In the genomic region with DNA sequence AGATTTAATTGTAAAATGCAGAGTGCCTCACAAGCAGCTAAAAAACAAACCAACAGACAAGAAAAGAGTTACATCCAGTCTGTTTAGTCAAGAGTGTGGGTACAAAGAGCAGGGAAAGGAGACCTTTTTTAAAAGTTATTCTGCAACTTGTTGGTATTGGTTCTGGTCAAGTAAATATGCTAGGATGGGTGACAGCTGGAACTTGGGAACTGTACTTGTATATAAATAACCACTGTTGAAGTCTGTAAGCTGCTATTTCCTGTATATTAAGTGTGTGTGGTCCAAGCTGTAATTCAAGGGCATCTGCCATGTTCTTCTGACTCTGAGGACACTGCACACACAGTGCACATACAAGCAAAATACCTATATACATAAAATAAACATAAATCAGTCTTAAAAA, we compare ENCODE assay signal across 22 mouse cellular contexts. TPM values are rescaled to one million over a fixed set of nuclear protein-coding genes. Genes with fewer than 3 reads are reported as not detected.
A peak's percentile ranks its signal among the peaks of the same experiment; 100 is the strongest.
DNase-seq lines count a peak whose midpoint lies in the region; ATAC-seq and TF ChIP-seq lines count a peak whose summit lies in the region.
"Had no signal": no experiment of that assay in that cellular context is flagged by ENCODE, and none has a peak within 500 bp of the region (broad histone marks: within the 10 kb centered on the region; RNA-seq: fewer than 3 reads in every experiment).

No protein-coding gene starts in this region.

- H3ac ChIP-seq in myocyte (ENCODE audit: control insufficient read depth, insufficient read length) = no peak overlapping the region

- H3K9ac ChIP-seq in intestine, embryonic 14.5 days (ENCODE audit: low read length) = no peak overlapping the region
- H3K9ac ChIP-seq in intestine, postnatal 0 days (ENCODE audit: low read depth, low read length) = no peak overlapping the region
- H3K9ac ChIP-seq in kidney, postnatal 0 days (ENCODE audit: low read depth, low read length) = no peak overlapping the region
- H3K9ac ChIP-seq in lung, embryonic 16.5 days (ENCODE audit: low read length) = no peak overlapping the region
- H3K9ac ChIP-seq in hindbrain, embryonic 12.5 days = no peak overlapping the region
- H3K9ac ChIP-seq: forebrain, embryonic 13.5 days; forebrain, postnatal 0 days; heart, embryonic 12.5 days had no signal

- ATAC-seq in intestine, embryonic 14.5 days (replicated peaks; ENCODE audit: low FRiP score, low TSS enrichment, low read depth) = no peak
- ATAC-seq in intestine, postnatal 0 days = no peak
- no peak for ATAC-seq in kidney, postnatal 0 days (replicated peaks; ENCODE audit: low FRiP score, low read depth)
- peak; percentile 82 for ATAC-seq in lung, embryonic 16.5 days (ENCODE audit: low read depth)
- no peak for ATAC-seq in hindbrain, embryonic 12.5 days (ENCODE audit: low FRiP score)
- ATAC-seq: CD4-positive, CD25-positive, alpha-beta regulatory T cell, adult 4 months; forebrain, embryonic 13.5 days; forebrain, postnatal 0 days had no signal

- no peaks in the 10 kb centered on the region for H3K79me2 ChIP-seq in myocyte (ENCODE audit: control insufficient read depth, insufficient read depth)

- TF ChIP-seq POLR2A in myocyte (IDR thresholded peaks at IDR 0.05; ENCODE audit: insufficient read length, low read depth) = no peak

- H3K4me1 ChIP-seq in intestine, embryonic 14.5 days (replicated peaks; ENCODE audit: control insufficient read depth, insufficient read depth, low read length) = 0 out of 2 replicates have a peak, but pooled peaks cover 4% of the 10 kb centered on the region
- H3K4me1 ChIP-seq in intestine, postnatal 0 days (replicated peaks; ENCODE audit: control insufficient read depth, insufficient read depth, low read length) = no peaks in the 10 kb centered on the region
- no peaks in the 10 kb centered on the region for H3K4me1 ChIP-seq in kidney, postnatal 0 days (replicated peaks; ENCODE audit: insufficient read depth, low read length)
- H3K4me1 ChIP-seq in lung, embryonic 16.5 days (replicated peaks; ENCODE audit: control insufficient read depth, insufficient read depth, low read length) = no peaks in the 10 kb centered on the region; the same call in 1 of the 2 replicates
- no peaks in the 10 kb centered on the region for H3K4me1 ChIP-seq in hindbrain, embryonic 12.5 days
- H3K4me1 ChIP-seq: embryonic facial prominence, embryonic 10.5 days; forebrain, embryonic 13.5 days; heart, embryonic 12.5 days had no signal

- DNase-seq in intestine, embryonic 14.5 days (ENCODE audit: low spot score) = no peak
- DNase-seq in kidney, postnatal 0 days (ENCODE audit: low spot score) = peak; percentile 78
- no peak for DNase-seq in kidney, adult 18-20 months
- DNase-seq in lung, postnatal 4 days = no peak
- DNase-seq: adrenal gland, adult 8-10 months; adrenal gland, postnatal 36 days; B cell, adult 2 months; cerebellum, adult 2 months; cerebellum, postnatal 10 days; forebrain, postnatal 0 days; gastrocnemius, postnatal 14 days; heart, postnatal 4 days had no signal

- no peaks in the 10 kb centered on the region for H3K27me3 ChIP-seq in intestine, embryonic 14.5 days (replicated peaks; ENCODE audit: control insufficient read depth, insufficient read depth, low read length)
- H3K27me3 ChIP-seq in intestine, postnatal 0 days (replicated peaks; ENCODE audit: control insufficient read depth, insufficient read depth, low read length) = no peaks in the 10 kb centered on the region
- no peaks in the 10 kb centered on the region for H3K27me3 ChIP-seq in kidney, postnatal 0 days (ENCODE audit: insufficient read depth, low read length)
- no peaks in the 10 kb centered on the region for H3K27me3 ChIP-seq in lung, embryonic 16.5 days (ENCODE audit: control insufficient read depth, insufficient read depth, low read depth, low read length)
- H3K27me3 ChIP-seq in myocyte (ENCODE audit: control insufficient read depth, insufficient read depth, insufficient read length) = no peaks in the 10 kb centered on the region
- no peaks in the 10 kb centered on the region for H3K27me3 ChIP-seq in hindbrain, embryonic 12.5 days
- H3K27me3 ChIP-seq: forebrain, embryonic 13.5 days; heart, embryonic 12.5 days had no signal

- H3K36me3 ChIP-seq in intestine, embryonic 14.5 days (ENCODE audit: control insufficient read depth, insufficient read depth, low read length) = no peaks in the 10 kb centered on the region; the same call in 1 of the 2 replicates
- H3K36me3 ChIP-seq in intestine, postnatal 0 days (ENCODE audit: control insufficient read depth, insufficient read depth) = peaks cover 1% of the 10 kb centered on the region
- H3K36me3 ChIP-seq in kidney, postnatal 0 days (ENCODE audit: insufficient read depth, low read length) = no peaks in the 10 kb centered on the region
- peaks cover under 1% of the 10 kb centered on the region; the same call in 1 of the 2 replicates for H3K36me3 ChIP-seq in lung, embryonic 16.5 days (ENCODE audit: control insufficient read depth, insufficient read depth, low read length)
- no peaks in the 10 kb centered on the region for H3K36me3 ChIP-seq in myocyte (ENCODE audit: control insufficient read depth, insufficient read depth)
- H3K36me3 ChIP-seq in hindbrain, embryonic 12.5 days = peaks cover 2% of the 10 kb centered on the region

- H3K4me3 ChIP-seq in intestine, embryonic 14.5 days (ENCODE audit: low read depth, low read length) = no peak overlapping the region
- no peak overlapping the region for H3K4me3 ChIP-seq in intestine, postnatal 0 days (ENCODE audit: low read depth, low read length)
- H3K4me3 ChIP-seq in kidney, postnatal 0 days (replicated peaks; ENCODE audit: low read depth, low read length) = no peak overlapping the region
- no peak overlapping the region for H3K4me3 ChIP-seq in lung, embryonic 16.5 days (ENCODE audit: low read length)
- H3K4me3 ChIP-seq in myocyte = no peak overlapping the region
- no peak overlapping the region for H3K4me3 ChIP-seq in hindbrain, embryonic 12.5 days
- H3K4me3 ChIP-seq: embryonic facial prominence, embryonic 10.5 days; forebrain, embryonic 13.5 days; heart, embryonic 12.5 days had no signal

- H3K27ac ChIP-seq in intestine, embryonic 14.5 days (ENCODE audit: low read depth) = peak overlapping the region; percentile 51
- H3K27ac ChIP-seq in intestine, postnatal 0 days (ENCODE audit: low read depth, low read length) = no peak overlapping the region
- peak overlapping the region; percentile 39; the same call in 1 of the 2 replicates for H3K27ac ChIP-seq in kidney, postnatal 0 days
- no peak overlapping the region for H3K27ac ChIP-seq in lung, embryonic 16.5 days (ENCODE audit: low read length)
- no peak overlapping the region for H3K27ac ChIP-seq in hindbrain, embryonic 12.5 days
- H3K27ac ChIP-seq: embryonic facial prominence, embryonic 10.5 days; forebrain, embryonic 13.5 days had no signal

- no peaks in the 10 kb centered on the region for H3K9me3 ChIP-seq in intestine, embryonic 14.5 days (ENCODE audit: control insufficient read depth, low read length)
- no peaks in the 10 kb centered on the region for H3K9me3 ChIP-seq in intestine, postnatal 0 days (ENCODE audit: control insufficient read depth)
- H3K9me3 ChIP-seq in kidney, postnatal 0 days (replicated peaks; ENCODE audit: low read length) = no peaks in the 10 kb centered on the region
- no peaks in the 10 kb centered on the region for H3K9me3 ChIP-seq in lung, embryonic 16.5 days (ENCODE audit: control insufficient read depth, low read length)
- no peaks in the 10 kb centered on the region for H3K9me3 ChIP-seq in hindbrain, embryonic 12.5 days (replicated peaks)
- H3K9me3 ChIP-seq: embryonic facial prominence, embryonic 10.5 days; forebrain, embryonic 13.5 days; G1E; heart, embryonic 12.5 days had no signal

- no peak for TF ChIP-seq CTCF in intestine, postnatal 0 days (IDR thresholded peaks at IDR 0.05; ENCODE audit: low read depth)
- TF ChIP-seq CTCF in kidney, postnatal 0 days (IDR thresholded peaks at IDR 0.05; ENCODE audit: low read depth) = no peak

- no peak overlapping the region for H3K4me2 ChIP-seq in intestine, embryonic 14.5 days (ENCODE audit: low read length)
- H3K4me2 ChIP-seq in intestine, postnatal 0 days (replicated peaks; ENCODE audit: low read depth) = no peak overlapping the region
- no peak overlapping the region for H3K4me2 ChIP-seq in kidney, postnatal 0 days (ENCODE audit: low read length)
- H3K4me2 ChIP-seq in lung, embryonic 16.5 days (ENCODE audit: low read depth, low read length) = no peak overlapping the region
- peak overlapping the region; percentile 8 for H3K4me2 ChIP-seq in myocyte (ENCODE audit: low read depth)
- H3K4me2 ChIP-seq in hindbrain, embryonic 12.5 days (replicated peaks) = no peak overlapping the region
- H3K4me2 ChIP-seq: forebrain, embryonic 13.5 days; heart, embryonic 12.5 days had no signal

RNA-seq across cellular contexts. Expression of gene Klhl20, which starts 16.7 kb away (rescaled TPM):
- polyA plus RNA-seq in intestine, embryonic 14.5 days (2014; fragmentation: Nextera tagmentation; extraction: Ambion mirVana) = 15.0 and 16.7 TPM in 2 replicates
- polyA plus RNA-seq in intestine, postnatal 0 days (2015; fragmentation: Nextera tagmentation; extraction: Ambion mirVana) = 5.2 and 5.6 TPM in 2 replicates
- 10.4 and 10.8 TPM in 2 replicates for polyA plus RNA-seq in kidney, postnatal 0 days (2015; fragmentation: Nextera tagmentation; extraction: Ambion mirVana)
- polyA plus RNA-seq in lung, embryonic 16.5 days (2015; fragmentation: Nextera tagmentation; extraction: Ambion mirVana) = 15.4 and 15.8 TPM in 2 replicates
- polyA plus RNA-seq in myocyte (2012; fragmentation: generic; extraction: Trizol) = 10.1 TPM
- 21.2 and 25.3 TPM in 2 replicates for polyA plus RNA-seq in hindbrain, embryonic 12.5 days (2016; fragmentation: Nextera tagmentation; extraction: Ambion mirVana)

RNA-seq across cellular contexts. Expression of gene Ankrd45, which starts 27.9 kb away (rescaled TPM):
- polyA plus RNA-seq in intestine, embryonic 14.5 days (2014; fragmentation: Nextera tagmentation; extraction: Ambion mirVana) = 1.4 and 1.6 TPM in 2 replicates
- 0.17 and 0.25 TPM in 2 replicates for polyA plus RNA-seq in intestine, postnatal 0 days (2015; fragmentation: Nextera tagmentation; extraction: Ambion mirVana)
- polyA plus RNA-seq in kidney, postnatal 0 days (2015; fragmentation: Nextera tagmentation; extraction: Ambion mirVana) = 4.5 and 4.8 TPM in 2 replicates
- polyA plus RNA-seq in lung, embryonic 16.5 days (2015; fragmentation: Nextera tagmentation; extraction: Ambion mirVana) = 2.0 and 2.1 TPM in 2 replicates
- 1.1 TPM for polyA plus RNA-seq in myocyte (2012; fragmentation: generic; extraction: Trizol)
- polyA plus RNA-seq in hindbrain, embryonic 12.5 days (2016; fragmentation: Nextera tagmentation; extraction: Ambion mirVana) = 6.4 and 8.2 TPM in 2 replicates
- polyA plus RNA-seq: CD4-positive, CD25-positive, alpha-beta regulatory T cell, adult 4 months; G1E had no signal

RNA-seq across cellular contexts. Expression of gene Cenpl, which starts 44.1 kb away (rescaled TPM):
- polyA plus RNA-seq in intestine, embryonic 14.5 days (2014; fragmentation: Nextera tagmentation; extraction: Ambion mirVana) = 28.9 and 29.5 TPM in 2 replicates
- polyA plus RNA-seq in intestine, postnatal 0 days (2015; fragmentation: Nextera tagmentation; extraction: Ambion mirVana) = 10.0 and 11.0 TPM in 2 replicates
- 16.7 and 17.8 TPM in 2 replicates for polyA plus RNA-seq in kidney, postnatal 0 days (2015; fragmentation: Nextera tagmentation; extraction: Ambion mirVana)
- 37.8 and 38.3 TPM in 2 replicates for polyA plus RNA-seq in lung, embryonic 16.5 days (2015; fragmentation: Nextera tagmentation; extraction: Ambion mirVana)
- polyA plus RNA-seq in myocyte (2012; fragmentation: generic; extraction: Trizol) = 4.5 TPM
- 23.6 and 24.3 TPM in 2 replicates for polyA plus RNA-seq in hindbrain, embryonic 12.5 days (2016; fragmentation: Nextera tagmentation; extraction: Ambion mirVana)

RNA-seq across cellular contexts. Expression of gene Dars2, which starts 44.1 kb away (rescaled TPM):
- 44.0 and 44.8 TPM in 2 replicates for polyA plus RNA-seq in intestine, embryonic 14.5 days (2014; fragmentation: Nextera tagmentation; extraction: Ambion mirVana)
- polyA plus RNA-seq in intestine, postnatal 0 days (2015; fragmentation: Nextera tagmentation; extraction: Ambion mirVana) = 14.7 and 15.3 TPM in 2 replicates
- polyA plus RNA-seq in kidney, postnatal 0 days (2015; fragmentation: Nextera tagmentation; extraction: Ambion mirVana) = 23.5 and 25.8 TPM in 2 replicates
- polyA plus RNA-seq in lung, embryonic 16.5 days (2015; fragmentation: Nextera tagmentation; extraction: Ambion mirVana) = 30.8 and 31.8 TPM in 2 replicates
- 18.1 TPM for polyA plus RNA-seq in myocyte (2012; fragmentation: generic; extraction: Trizol)
- polyA plus RNA-seq in hindbrain, embryonic 12.5 days (2016; fragmentation: Nextera tagmentation; extraction: Ambion mirVana) = 30.6 and 33.5 TPM in 2 replicates

RNA-seq across cellular contexts. Expression of gene Tex50, which starts 44.5 kb away (rescaled TPM):
- polyA plus RNA-seq in intestine, embryonic 14.5 days (2014; fragmentation: Nextera tagmentation; extraction: Ambion mirVana) = 0.19 TPM in 1 of 2 replicates, not detected in the other
- polyA plus RNA-seq in intestine, postnatal 0 days (2015; fragmentation: Nextera tagmentation; extraction: Ambion mirVana) = not detected in 2 replicates
- 0.11 and 0.16 TPM in 2 replicates for polyA plus RNA-seq in kidney, postnatal 0 days (2015; fragmentation: Nextera tagmentation; extraction: Ambion mirVana)
- 0.16 and 0.24 TPM in 2 replicates for polyA plus RNA-seq in lung, embryonic 16.5 days (2015; fragmentation: Nextera tagmentation; extraction: Ambion mirVana)
- not detected for polyA plus RNA-seq in myocyte (2012; fragmentation: generic; extraction: Trizol)
- polyA plus RNA-seq in hindbrain, embryonic 12.5 days (2016; fragmentation: Nextera tagmentation; extraction: Ambion mirVana) = 0.26 TPM in 1 of 2 replicates, not detected in the other
- polyA plus RNA-seq: CD4-positive, CD25-positive, alpha-beta regulatory T cell, adult 4 months; cerebellum, adult 2 months; embryonic facial prominence, embryonic 14.5 days; G1E; heart, embryonic 12.5 days had no signal

Comparison
In these comparisons a context has a peak if more than half of its experiments do, and no peak if none do; other contexts are left out.
1. H3K27ac ChIP-seq: peak in intestine, embryonic 14.5 days (single experiment) and kidney, postnatal 0 days (single experiment); none in intestine, postnatal 0 days (single experiment), lung, embryonic 16.5 days (single experiment) and hindbrain, embryonic 12.5 days (single experiment).